Mouse (Mus musculus): Measurements from ENCODE around the gene 2210408I21Rik. TPM values are rescaled to one million over a fixed set of nuclear protein-coding genes. Genes with fewer than 3 reads are reported as not detected.

The 2210408I21Rik gene
- total and polyA plus RNA-seq, 2 experiments from 2014 or later = 0.53 to 5.7 TPM

DNA sequence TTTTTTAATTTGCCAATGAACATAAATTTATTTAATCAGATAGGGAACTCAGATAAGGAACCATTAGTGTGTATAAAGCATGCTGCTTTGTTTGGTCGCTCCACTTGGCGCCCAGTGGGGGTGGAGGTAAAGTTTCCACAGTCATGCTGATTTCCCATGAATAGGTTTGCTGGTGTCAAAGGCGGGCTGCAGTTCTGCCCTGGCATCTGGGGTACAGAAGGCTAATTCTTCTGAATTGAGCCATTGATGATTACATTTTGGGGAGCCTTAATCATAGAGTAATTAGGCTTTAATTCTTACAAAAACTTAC, 413.0 kb downstream of the 2210408I21Rik start:
- WGBS = 29% methylated on average over 3 of the region's 3 CpGs
- no peaks in the 10 kb centered on the region for H3K4me1 ChIP-seq (ENCODE audit: control insufficient read depth, insufficient read depth)
- no peak for ATAC-seq (ENCODE audit: insufficient read depth, low read depth)
- no peak overlapping the region for H3K4me3 ChIP-seq (ENCODE audit: low read depth, low read length)
- H3K27me3 ChIP-seq (ENCODE audit: control insufficient read depth, insufficient read depth, low read length) = no peaks in the 10 kb centered on the region
- H3K36me3 ChIP-seq (replicated peaks; ENCODE audit: control insufficient read depth, insufficient read depth, low read length) = no peaks in the 10 kb centered on the region
- no peak overlapping the region for H3K9ac ChIP-seq (replicated peaks; ENCODE audit: low read depth, low read length)
- no peak overlapping the region for H3K27ac ChIP-seq (ENCODE audit: low read depth)
- DNase-seq (ENCODE audit: low spot score) = no peak
- no peaks in the 10 kb centered on the region for H3K9me3 ChIP-seq (replicated peaks; ENCODE audit: control insufficient read depth, low read length)
- no peak overlapping the region for H3K4me2 ChIP-seq (ENCODE audit: low read depth, low read length)
- TF ChIP-seq CTCF (IDR thresholded peaks at IDR 0.05; ENCODE audit: low read depth) (no peak), EP300 (IDR thresholded peaks at IDR 0.05; ENCODE audit: low read depth) (no peak)

GRCm38 (mm10) chr13:77548750-77549149, 413.4 kb downstream of the 2210408I21Rik start:
- no peak for TF ChIP-seq CTCF (IDR thresholded peaks at IDR 0.05; ENCODE audit: low read depth)
- TF ChIP-seq EP300 (IDR thresholded peaks at IDR 0.05; ENCODE audit: low read depth) = no peak
- DNase-seq (ENCODE audit: low spot score) (no peak), ATAC-seq (ENCODE audit: insufficient read depth, low read depth) (no peak)
- H3K4me3 ChIP-seq (ENCODE audit: low read depth, low read length) = no peak overlapping the region
- WGBS = 78% methylated on average over 4 of the region's 4 CpGs
- no peak overlapping the region for H3K27ac ChIP-seq (ENCODE audit: low read depth)
- no peaks in the 10 kb centered on the region for H3K36me3 ChIP-seq (replicated peaks; ENCODE audit: control insufficient read depth, insufficient read depth, low read length)
- H3K9ac ChIP-seq (replicated peaks; ENCODE audit: low read depth, low read length) = no peak overlapping the region
- no peak overlapping the region for H3K4me2 ChIP-seq (ENCODE audit: low read depth, low read length)
- H3K4me1 ChIP-seq (ENCODE audit: control insufficient read depth, insufficient read depth) = no peaks in the 10 kb centered on the region
- no peaks in the 10 kb centered on the region for H3K27me3 ChIP-seq (ENCODE audit: control insufficient read depth, insufficient read depth, low read length)
- no peaks in the 10 kb centered on the region for H3K9me3 ChIP-seq (replicated peaks; ENCODE audit: control insufficient read depth, low read length)

DNA sequence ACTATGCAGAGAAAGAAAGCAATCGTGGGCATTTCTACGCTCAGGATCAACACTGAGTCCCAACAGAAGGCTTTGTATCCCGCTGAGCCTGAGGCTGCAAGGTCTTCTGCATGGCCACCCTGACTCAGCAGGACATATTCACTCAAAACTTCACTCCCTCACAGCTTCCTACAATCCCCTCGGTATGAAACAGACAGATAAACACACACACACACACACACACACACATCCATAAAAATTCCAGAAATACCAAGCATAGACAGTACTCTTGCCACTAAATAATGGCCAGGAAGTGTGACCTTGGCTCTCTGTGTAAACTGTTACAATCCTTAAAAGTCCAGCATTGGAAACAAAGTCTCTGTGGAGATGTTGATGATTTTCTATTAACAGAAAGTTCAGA, 458.7 kb downstream of the 2210408I21Rik start:
- TF ChIP-seq CTCF (IDR thresholded peaks at IDR 0.05; ENCODE audit: low read depth) (no peak), EP300 (IDR thresholded peaks at IDR 0.05; ENCODE audit: low read depth) (no peak)
- WGBS = 54% methylated on average over 4 of the region's 4 CpGs
- no peaks in the 10 kb centered on the region for H3K27me3 ChIP-seq (ENCODE audit: control insufficient read depth, insufficient read depth, low read length)

GRCm38 (mm10) chr13:77615346-77615745, 480.0 kb downstream of the 2210408I21Rik start:
- no peak overlapping the region for H3K4me2 ChIP-seq (ENCODE audit: low read depth, low read length)
- H3K9ac ChIP-seq (replicated peaks; ENCODE audit: low read depth, low read length) = no peak overlapping the region
- no peaks in the 10 kb centered on the region for H3K4me1 ChIP-seq (ENCODE audit: control insufficient read depth, insufficient read depth)
- 60% methylated on average over 2 of the region's 2 CpGs for WGBS
- H3K4me3 ChIP-seq (ENCODE audit: low read depth, low read length) = no peak overlapping the region
- no peaks in the 10 kb centered on the region for H3K36me3 ChIP-seq (replicated peaks; ENCODE audit: control insufficient read depth, insufficient read depth, low read length)
- no peak overlapping the region for H3K27ac ChIP-seq (ENCODE audit: low read depth)
- ATAC-seq (ENCODE audit: insufficient read depth, low read depth) (no peak), DNase-seq (ENCODE audit: low spot score) (no peak)
- no peaks in the 10 kb centered on the region for H3K27me3 ChIP-seq (ENCODE audit: control insufficient read depth, insufficient read depth, low read length)
- TF ChIP-seq CTCF (IDR thresholded peaks at IDR 0.05; ENCODE audit: low read depth) = no peak
- TF ChIP-seq EP300 (IDR thresholded peaks at IDR 0.05; ENCODE audit: low read depth) = no peak
- H3K9me3 ChIP-seq (replicated peaks; ENCODE audit: control insufficient read depth, low read length) = no peaks in the 10 kb centered on the region

More for the DNA sequence above, 458.7 kb downstream of the 2210408I21Rik start:
- H3K4me3 ChIP-seq (ENCODE audit: low read depth, low read length) = no peak overlapping the region
- no peak overlapping the region for H3K27ac ChIP-seq (ENCODE audit: low read depth)
- no peaks in the 10 kb centered on the region for H3K36me3 ChIP-seq (replicated peaks; ENCODE audit: control insufficient read depth, insufficient read depth, low read length)
- H3K9ac ChIP-seq (replicated peaks; ENCODE audit: low read depth, low read length) = no peak overlapping the region
- DNase-seq (ENCODE audit: low spot score) (no peak), ATAC-seq (ENCODE audit: insufficient read depth, low read depth) (no peak)
- H3K4me2 ChIP-seq (ENCODE audit: low read depth, low read length) = no peak overlapping the region
- no peaks in the 10 kb centered on the region for H3K9me3 ChIP-seq (replicated peaks; ENCODE audit: control insufficient read depth, low read length)
- H3K4me1 ChIP-seq (ENCODE audit: control insufficient read depth, insufficient read depth) = no peaks in the 10 kb centered on the region

Other genes starting within 250 kb of the 2210408I21Rik start
- gene Slf1, start 67 bp upstream of the 2210408I21Rik start, total RNA-seq (2014; rRNA removed; ENCODE audit: low replicate concordance) = 3.6 and 5.3 TPM in 2 replicates
- gene Slf1, start 67 bp upstream of the 2210408I21Rik start, polyA plus RNA-seq (2015; fragmentation: Nextera tagmentation; extraction: Ambion mirVana) = 25.3 and 26.6 TPM in 2 replicates